Mouse (Mus musculus) neural tube, embryonic 10.5 days (tissue): ENCODE results near the gene Ap1b1.
A peak's percentile ranks its signal among the peaks of the same experiment; 100 is the strongest.

Experiments
- DNase-seq: peaks from one replicate; pipeline ENCODE4 v3.0.0-alpha.2; 2017; ENCODE audit warnings: low spot score; ENCODE audit errors: extremely low spot score

Gene Ap1b1

DNA sequence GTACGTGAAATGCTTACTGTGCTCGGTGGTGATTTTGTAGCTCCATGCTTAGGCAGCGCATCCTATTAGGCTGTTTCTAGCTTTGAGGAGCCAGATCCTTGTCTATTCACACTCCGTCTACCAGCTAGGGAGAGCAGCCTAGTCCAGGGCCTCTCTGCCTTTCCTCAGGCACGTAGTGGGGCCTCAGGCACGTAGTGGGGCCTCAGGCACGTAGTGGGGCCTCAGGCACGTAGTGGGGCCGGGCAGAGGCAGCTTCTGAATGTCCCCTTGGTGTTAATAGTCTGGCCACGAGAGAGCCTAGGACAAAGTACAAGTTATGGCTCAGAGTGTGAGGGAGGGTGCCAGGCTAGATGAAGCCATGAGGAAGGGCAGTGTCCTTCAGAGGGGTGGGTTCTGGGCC lies 46.1 kb downstream of the Ap1b1 start:
- DNase-seq: no peak

GRCm38 (mm10) chr11:5033136-5033535 lies 46.5 kb downstream of the Ap1b1 start:
- DNase-seq: no peak

DNA sequence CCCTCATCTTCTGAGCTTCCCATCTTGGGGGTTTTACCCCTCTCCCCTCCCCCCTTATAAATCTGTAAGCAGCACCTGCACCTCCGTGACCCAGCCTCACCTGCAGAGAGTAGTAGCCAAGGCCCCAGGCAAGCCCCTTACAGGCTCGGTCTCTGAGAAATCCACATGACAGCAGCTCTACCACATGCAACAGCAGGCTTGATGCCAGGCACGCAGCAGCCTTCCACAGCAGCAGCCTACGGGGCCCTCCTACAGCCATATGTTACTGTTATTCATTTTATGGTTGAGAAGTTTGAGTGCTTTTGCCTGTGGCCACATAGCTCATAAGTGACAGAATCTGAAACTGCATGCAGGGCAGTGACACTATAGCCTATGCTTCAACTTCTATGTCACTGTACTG lies 48.8 kb downstream of the Ap1b1 start:
- DNase-seq: no peak

- DNase-seq: no peak
These were observed 50.7 kb downstream of the Ap1b1 start for GRCm38 (mm10) chr11:5037146-5037854.

DNA sequence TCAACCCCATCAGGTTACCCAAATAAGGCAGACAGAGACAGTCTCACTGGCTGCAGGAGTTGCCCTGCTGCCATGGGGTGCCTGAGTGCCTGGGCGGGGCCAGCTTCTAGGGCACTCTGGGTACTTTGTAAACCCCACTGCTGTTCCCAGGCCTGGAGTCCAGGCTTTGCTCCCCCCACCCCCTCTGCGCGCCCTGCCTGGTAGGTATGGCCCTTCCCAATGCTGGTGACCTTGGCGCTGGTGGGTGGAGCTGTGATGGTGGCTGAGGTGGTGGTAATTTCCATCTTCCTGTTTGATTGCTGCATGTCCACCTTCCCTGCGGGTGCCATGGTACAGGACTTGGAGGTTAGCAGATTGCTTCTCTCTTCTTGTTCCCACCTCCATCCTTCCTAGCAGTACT lies 54.0 kb downstream of the Ap1b1 start:
- no peak for DNase-seq

- no peak for DNase-seq
These were observed 54.6 kb downstream of the Ap1b1 start for GRCm38 (mm10) chr11:5041144-5041780.

GRCm38 (mm10) chr11:5042645-5043381 lies 56.2 kb downstream of the Ap1b1 start:
- no peak for DNase-seq

GRCm38 (mm10) chr11:5046321-5046926 lies 59.8 kb downstream of the Ap1b1 start:
- no peak for DNase-seq

DNA sequence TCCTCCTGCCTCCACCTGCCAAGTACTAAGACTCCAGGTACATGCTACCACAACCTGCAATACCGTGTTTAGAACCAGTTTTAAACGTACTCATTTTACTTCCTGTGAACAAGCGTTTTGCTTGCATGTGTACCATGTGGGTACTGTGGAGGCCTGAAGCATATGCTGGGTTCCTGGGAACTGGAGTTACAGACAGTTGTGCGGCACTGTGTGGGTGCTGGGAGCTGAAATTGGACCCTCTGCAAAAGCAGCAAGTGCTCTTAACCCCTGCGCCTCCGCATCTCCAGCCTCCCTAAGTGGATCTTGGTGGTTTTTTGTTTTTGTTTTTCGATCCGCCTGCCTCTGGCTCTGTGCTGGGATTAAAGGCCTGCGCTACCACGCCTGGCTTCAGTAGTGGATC lies 65.0 kb downstream of the Ap1b1 start:
- no peak for DNase-seq

DNA sequence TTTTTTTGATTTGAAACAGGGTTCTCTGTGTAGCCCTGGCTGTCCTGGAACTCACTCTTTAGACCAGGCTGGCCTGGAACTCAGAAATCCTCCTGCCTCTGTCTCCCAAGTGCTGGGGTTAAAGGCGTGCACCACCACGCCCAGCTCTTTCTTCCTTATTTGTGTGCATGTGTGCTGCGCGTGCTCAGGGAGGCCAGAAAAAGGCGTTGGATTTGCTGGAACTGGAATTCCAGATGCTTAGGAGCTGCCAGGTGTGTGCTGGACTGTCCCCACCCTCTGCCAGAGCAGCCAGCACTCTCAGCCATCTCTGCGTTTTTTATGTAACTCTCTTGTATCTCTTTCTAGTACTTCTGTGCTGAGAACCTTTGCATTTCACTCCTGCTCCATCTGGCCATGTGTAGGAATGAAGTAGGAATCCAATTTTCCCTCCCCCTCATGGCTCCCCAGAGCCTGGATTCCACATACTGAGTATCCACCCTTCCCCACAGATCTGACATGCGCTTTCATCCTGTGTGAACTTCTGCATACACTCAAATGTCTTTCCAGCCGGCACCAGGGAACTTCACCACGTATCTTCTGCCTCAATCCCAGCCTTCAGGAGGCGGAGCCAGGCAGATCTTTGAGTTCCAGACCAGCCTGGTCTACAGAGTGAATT lies 65.7 kb downstream of the Ap1b1 start:
- no peak for DNase-seq

DNA sequence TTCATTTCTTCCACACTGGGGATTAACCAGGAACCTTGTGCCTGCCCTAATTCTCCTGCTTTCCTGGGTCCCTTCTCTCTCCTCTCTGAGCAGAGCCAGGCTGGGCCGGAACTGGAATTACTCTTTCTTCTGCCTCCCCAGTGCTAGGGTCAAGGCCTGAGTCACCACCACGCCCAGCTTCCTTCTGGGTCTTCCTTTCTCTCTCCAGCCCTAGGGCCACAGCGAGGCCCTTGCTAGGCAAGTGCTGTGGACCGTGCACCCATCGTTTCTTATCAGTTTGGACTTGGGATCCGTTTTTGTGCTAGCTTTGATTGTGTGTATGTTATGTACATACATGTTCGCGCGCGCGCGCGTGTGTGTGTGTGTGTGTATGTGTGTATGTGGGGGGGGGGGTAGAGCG lies 67.5 kb downstream of the Ap1b1 start:
- DNase-seq: no peak

- DNase-seq: no peak
These were observed 68.2 kb downstream of the Ap1b1 start for GRCm38 (mm10) chr11:5054874-5055273.

- peak; percentile 43 for DNase-seq
These were observed 69.6 kb downstream of the Ap1b1 start for GRCm38 (mm10) chr11:5055945-5056938.

- peak; percentile 32 for DNase-seq
These were observed 70.4 kb downstream of the Ap1b1 start for GRCm38 (mm10) chr11:5057064-5057463.

DNA sequence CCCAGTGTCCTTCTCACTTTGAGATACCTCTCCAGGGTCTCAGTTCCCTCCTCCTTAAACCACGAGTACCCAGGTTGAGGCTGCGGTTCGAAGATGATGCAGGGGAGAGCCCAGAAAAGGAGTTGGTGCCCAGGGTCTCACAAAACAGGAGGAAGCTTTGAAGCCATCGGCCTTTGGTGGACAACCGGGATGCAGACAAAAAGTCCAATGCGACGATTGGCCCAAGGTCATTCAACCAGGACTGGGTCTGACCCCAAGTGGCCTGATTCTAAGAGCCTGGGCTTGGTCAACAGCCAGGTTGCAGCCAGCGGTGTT lies 70.9 kb downstream of the Ap1b1 start:
- peak; percentile 33 for DNase-seq

GRCm38 (mm10) chr11:5057856-5058641 lies 71.4 kb downstream of the Ap1b1 start, which contains the start of gene Rasl10a:
Gene Rasl10a, plus strand, starts transcription at chr11:5058128.
- DNase-seq: peak; percentile 64

GRCm38 (mm10) chr11:5058783-5059182 lies 72.2 kb downstream of the Ap1b1 start:
- no peak for DNase-seq

DNA sequence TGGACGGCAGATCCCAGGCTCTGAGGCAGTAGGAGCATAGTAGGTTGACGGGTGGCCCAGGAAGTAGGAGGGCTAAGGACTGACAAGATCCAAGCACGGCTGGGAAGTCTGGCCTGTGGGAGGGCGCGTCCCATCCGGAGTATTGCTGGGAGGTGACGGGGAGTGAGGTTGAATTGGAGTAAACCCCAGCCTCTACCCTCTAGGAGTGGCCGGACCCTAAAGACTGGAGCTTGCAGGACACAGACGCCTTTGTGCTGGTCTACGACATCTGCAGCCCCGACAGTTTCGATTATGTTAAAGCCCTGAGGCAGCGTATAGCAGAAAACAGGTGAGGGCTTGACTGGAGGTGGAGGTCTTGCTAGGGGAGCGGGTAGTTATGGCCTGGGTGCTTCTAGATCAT lies 72.6 kb downstream of the Ap1b1 start:
- DNase-seq: no peak

GRCm38 (mm10) chr11:5059704-5060156 lies 73.1 kb downstream of the Ap1b1 start:
- DNase-seq: peak; percentile 56
